8 mouse cellular contexts compared by ENCODE assay signal in genomic region chr16:90934193-90934686, GRCm38 (mm10). TPM values are rescaled to one million over a fixed set of nuclear protein-coding genes. Genes with fewer than 3 reads are reported as not detected.
DNase-seq lines count a peak whose midpoint lies in the region; ATAC-seq lines count a peak whose summit lies in the region.

No protein-coding gene starts in this region.

- intact Hi-C loops in heart, postnatal 25 days (cut with DNase I), result loop anchor here (5.0 kb wide), 1 partner anchor 197 kb away; the partner anchor contains the start of gene Mrap
- intact Hi-C loops in left cerebral cortex, postnatal 10 days (cut with DNase I), result no loop called here

- H3K9me3 ChIP-seq in forebrain, embryonic 11.5 days (ENCODE audit: control insufficient read depth, low read length), result no peaks in the 10 kb centered on the region

- peak overlapping the region; percentile 61 for H3K4me2 ChIP-seq in forebrain, embryonic 11.5 days (ENCODE audit: low read depth, low read length, severe bottlenecking)

- peak overlapping the region; percentile 72 for H3K27ac ChIP-seq in forebrain, embryonic 11.5 days (ENCODE audit: low read depth, low read length)

- peak; percentile 58 to 63 for DNase-seq in left cerebral cortex, adult 18-20 months (ENCODE audit: low spot score in 2 of 2)
- DNase-seq in left cerebral cortex, adult 11 months (ENCODE audit: low spot score), result no peak
- DNase-seq in adrenal gland, postnatal 14 days, result peak; percentile 86
- peak; percentile 82 for DNase-seq in forebrain, embryonic 11.5 days (ENCODE audit: low spot score)
- peak; percentile 36 for DNase-seq in heart, postnatal 25 days (ENCODE audit: low spot score)
- peak; percentile 47 to 83 for DNase-seq in left cerebral cortex, postnatal 10 days (ENCODE audit: extremely low spot score in 1 of 2, low spot score in 2 of 2)
- DNase-seq in right cerebral cortex, postnatal 36 days (ENCODE audit: low spot score in 2 of 2), result peak; percentile 47 to 49

- H3K4me1 ChIP-seq in forebrain, embryonic 11.5 days (replicated peaks; ENCODE audit: control insufficient read depth, insufficient read depth, low read length), result no peaks in the 10 kb centered on the region

- H3K27me3 ChIP-seq in forebrain, embryonic 11.5 days (ENCODE audit: control insufficient read depth, insufficient read depth, low read length), result no peaks in the 10 kb centered on the region

- peak; percentile 55 for ATAC-seq in forebrain, embryonic 11.5 days (replicated peaks; ENCODE audit: low FRiP score)
- peak; percentile 19 for ATAC-seq in megakaryocyte, adult 5-6 weeks (ENCODE audit: poor library complexity, severe bottlenecking)

- H3K4me3 ChIP-seq in forebrain, embryonic 11.5 days (ENCODE audit: low read depth, low read length), result peak overlapping the region; percentile 84

- peaks cover 3% of the 10 kb centered on the region for H3K36me3 ChIP-seq in forebrain, embryonic 11.5 days (ENCODE audit: control insufficient read depth, insufficient read depth, low read length)

- under 1% methylated on average over 38 of the region's 38 CpGs for WGBS in forebrain, embryonic 11.5 days

- peak overlapping the region; percentile 84 for H3K9ac ChIP-seq in forebrain, embryonic 11.5 days (ENCODE audit: low read length)

RNA-seq across cellular contexts. Expression of gene Cfap298, which starts 0.7 kb away (rescaled TPM):
- total RNA-seq in left cerebral cortex, adult 18-20 months (2021), result 10 to 100 TPM; 39.8 to 48.0 TPM
- total RNA-seq in adrenal gland, postnatal 14 days (2021), result 30.2 and 30.3 TPM in 2 replicates
- polyA plus RNA-seq in forebrain, embryonic 11.5 days (2014; fragmentation: Nextera tagmentation; extraction: Ambion mirVana), result 47.5 TPM in 2 replicates
- 10 to 100 TPM; 20.8 to 23.3 TPM for total RNA-seq in heart, postnatal 25 days (2021)
- total RNA-seq in left cerebral cortex, postnatal 10 days (2021), result 10 to 100 TPM; 33.3 to 37.4 TPM
- total RNA-seq in megakaryocyte, adult 5-6 weeks (2015), result 8.8 and 13.9 TPM in 2 replicates
- 14.9 and 24.4 TPM in 2 replicates for total RNA-seq in megakaryocyte, adult 5-6 weeks (2017)
